Mouse (Mus musculus) brain, embryonic 18.5 days (tissue): ENCODE results near the gene Cbx8.

Experiments
- DNase-seq: peaks from one replicate; pipeline ENCODE4 v3.0.0-alpha.2; 2012; ENCODE audit warnings: low read depth, low spot score

Cbx8 gene

GRCm38 (mm10) chr11:119050361-119050760, 9.6 kb upstream of the Cbx8 start:
- DNase-seq: no peak

- DNase-seq: no peak
These were observed 7.4 kb upstream of the Cbx8 start for GRCm38 (mm10) chr11:119048133-119048510.

GRCm38 (mm10) chr11:119047261-119048132, 6.7 kb upstream of the Cbx8 start:
- no peak for DNase-seq

GRCm38 (mm10) chr11:119046601-119047245, 6.0 kb upstream of the Cbx8 start:
- DNase-seq: no peak

- no peak for DNase-seq
These were observed 4.0 kb upstream of the Cbx8 start for GRCm38 (mm10) chr11:119044551-119045337.

GRCm38 (mm10) chr11:119043761-119044550, 3.2 kb upstream of the Cbx8 start:
- DNase-seq: no peak

GRCm38 (mm10) chr11:119043273-119043540, 2.4 kb upstream of the Cbx8 start:
- no peak for DNase-seq

- no peak for DNase-seq
These were observed 1.9 kb upstream of the Cbx8 start for GRCm38 (mm10) chr11:119042466-119043272.

- no peak for DNase-seq
These were observed 1.1 kb upstream of the Cbx8 start for GRCm38 (mm10) chr11:119041750-119042465.

GRCm38 (mm10) chr11:119041325-119041716, 552 bp upstream of the Cbx8 start:
- no peak for DNase-seq

- DNase-seq: no peak
These were observed 847 bp downstream of the Cbx8 start for GRCm38 (mm10) chr11:119039732-119040512.

GRCm38 (mm10) chr11:119038744-119039484, 1.9 kb downstream of the Cbx8 start:
- DNase-seq: no peak

GRCm38 (mm10) chr11:119037780-119038401, 2.9 kb downstream of the Cbx8 start:
- no peak for DNase-seq

- no peak for DNase-seq
These were observed 3.6 kb downstream of the Cbx8 start for GRCm38 (mm10) chr11:119036934-119037779.

GRCm38 (mm10) chr11:119036447-119036846, 4.3 kb downstream of the Cbx8 start:
- DNase-seq: no peak

GRCm38 (mm10) chr11:119035686-119036165, 5.0 kb downstream of the Cbx8 start:
- no peak for DNase-seq

GRCm38 (mm10) chr11:119035094-119035685, 5.6 kb downstream of the Cbx8 start:
- no peak for DNase-seq
